Mouse (Mus musculus): ENCODE data around the gene Gm20388.

GRCm38 (mm10) chr8:123122059-123122458 is 3211.4 kb downstream of the Gm20388 start:
- no peak for TF ChIP-seq CHD2 (IDR thresholded peaks at IDR 0.05; ENCODE audit: low read depth, low read length)
- no peak for TF ChIP-seq MAFK (IDR thresholded peaks at IDR 0.05; ENCODE audit: insufficient read depth, low read depth, low read length)
- TF ChIP-seq ZC3H11A (IDR thresholded peaks at IDR 0.05; ENCODE audit: borderline replicate concordance, low read depth, low read length), result no peak
